Mouse (Mus musculus): ENCODE results near the gene Cntrob.

DNA sequence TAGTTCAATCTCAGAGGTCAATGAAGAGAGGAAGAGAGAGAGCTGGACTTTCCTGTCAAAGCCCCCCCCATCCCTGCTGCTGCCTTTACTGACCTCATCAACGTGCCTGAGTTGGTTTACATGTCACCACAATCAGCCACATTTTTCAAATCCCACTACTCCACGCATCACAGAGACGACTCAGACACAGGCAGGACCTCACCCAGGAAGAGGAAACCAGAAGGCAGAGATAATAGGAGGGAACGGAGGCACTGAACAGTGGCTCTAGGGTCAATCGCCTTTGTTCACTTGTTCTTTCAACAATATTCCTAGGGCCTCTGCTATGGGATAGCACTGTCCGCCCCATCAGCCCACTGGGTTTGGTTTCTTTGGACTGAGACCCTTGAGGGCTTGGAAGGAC lies 4.1 kb upstream of the Cntrob start:
- TF ChIP-seq CTCF (IDR thresholded peaks at IDR 0.05; ENCODE audit: extremely low read depth, insufficient read depth, insufficient read length, insufficient replicate concordance), result no peak
- TF ChIP-seq POLR2A (IDR thresholded peaks at IDR 0.05; ENCODE audit: low read depth, low read length), result no peak

All from spleen, adult 2 months (tissue).